Mouse (Mus musculus) G1E (cell line): ENCODE data around the gene Cacna1a. TPM values are rescaled to one million over a fixed set of nuclear protein-coding genes. Genes with fewer than 3 reads are reported as not detected.
A peak's percentile ranks its signal among the peaks of the same experiment; 100 is the strongest.

Source experiments
- ATAC-seq: 2 replicates; pipeline ENCODE4 v1.8.0; 2016; ENCODE audit warnings: mild to moderate bottlenecking; ENCODE audit not compliant: insufficient number of reproducible peaks, poor library complexity, low FRiP score, severe bottlenecking; ENCODE audit errors: extremely low read depth
- DNase-seq: peaks from one replicate; pipeline ENCODE4 v3.0.0; 2012; ENCODE audit warnings: low spot score
- H3K27me3 ChIP-seq: 2 replicates; pipeline ENCODE4 v1.6.1; 2012; ENCODE audit warnings: mild to moderate bottlenecking, low read length, inconsistent platforms; ENCODE audit not compliant: insufficient read depth
- H3K36me3 ChIP-seq: replicated peaks from 2 replicates; pipeline ENCODE3; 2012; ENCODE audit warnings: mild to moderate bottlenecking, inconsistent platforms
- H3K4me1 ChIP-seq: 2 replicates; pipeline ENCODE4 v1.6.1; 2012; ENCODE audit warnings: low read depth, low read length, inconsistent platforms, mixed read lengths; ENCODE audit not compliant: insufficient read depth
- H3K4me3 ChIP-seq: 2 replicates; pipeline ENCODE4 v1.5.1; 2012; ENCODE audit warnings: low read depth, mild to moderate bottlenecking, inconsistent platforms, low read length, moderate library complexity, mixed read lengths
- H3K9me3 ChIP-seq: replicated peaks from 2 replicates; pipeline ENCODE4 v1.6.1; 2012; ENCODE audit warnings: inconsistent platforms
- CTCF ChIP-seq: IDR thresholded peaks from 2 replicates; pipeline ENCODE4 v1.5.1; 2012; ENCODE audit warnings: low read depth, low read length, inconsistent platforms, mixed read lengths
- GATA1 ChIP-seq: IDR thresholded peaks from 2 replicates; pipeline ENCODE4 v1.6.1; 2012; ENCODE audit warnings: borderline replicate concordance, low read length, inconsistent platforms, mixed read lengths
- GATA2 ChIP-seq: IDR thresholded peaks from 2 replicates; pipeline ENCODE4 v1.6.1; 2012; ENCODE audit warnings: low read depth, low read length, inconsistent platforms, borderline replicate concordance
- POLR2AphosphoS5 ChIP-seq: IDR thresholded peaks from 2 replicates; pipeline ENCODE4 v1.6.1; 2012; ENCODE audit warnings: low read depth, low read length, inconsistent platforms; ENCODE audit not compliant: insufficient replicate concordance
- TAL1 ChIP-seq: conservative IDR thresholded peaks from 2 replicates; pipeline ENCODE4 v1.6.1; 2012; ENCODE audit warnings: low read depth, low read length, inconsistent platforms, mixed read lengths
- polyA plus RNA-seq: library from polyadenylated mRNA; stranded (reverse); fragments of >175 nt; gene quantifications from 2 replicates; pipeline ENCODE4 v1.2.3, GENCODE M21; 2012
- total RNA-seq, 2 experiments: library from RNA; stranded (forward) in 1 of 2; stranded (reverse) in 1 of 2; fragments of 200-1000 nt in 1 of 2; fragments of >200 nt in 1 of 2; fragmentation: Nextera tagmentation in 1 of 2; gene quantifications; 2 replicates each; pipeline ENCODE4 v1.2.3; 2014 to 2017

Cacna1a gene
- total and polyA plus RNA-seq, 3 experiments, result 0.23 to 31.7 (median 1.0) TPM

- no peaks in the 10 kb centered on the region for H3K9me3 ChIP-seq
- no peak for TF ChIP-seq CTCF
- TF ChIP-seq TAL1, result no peak
- no peak for TF ChIP-seq GATA2
- TF ChIP-seq POLR2AphosphoS5, result no peak
- TF ChIP-seq GATA1, result no peak
- DNase-seq, result peak; percentile 88
- peak overlapping the region; percentile 72 for H3K4me3 ChIP-seq
- peak; percentile 58 for ATAC-seq
- no peaks in the 10 kb centered on the region for H3K27me3 ChIP-seq
- H3K4me1 ChIP-seq, result peaks cover 58% of the 10 kb centered on the region
- H3K36me3 ChIP-seq, result peaks cover 11% of the 10 kb centered on the region
Measured at GRCm38 (mm10) chr8:84656641-84657126, 268.4 kb downstream of the Cacna1a start.

DNA sequence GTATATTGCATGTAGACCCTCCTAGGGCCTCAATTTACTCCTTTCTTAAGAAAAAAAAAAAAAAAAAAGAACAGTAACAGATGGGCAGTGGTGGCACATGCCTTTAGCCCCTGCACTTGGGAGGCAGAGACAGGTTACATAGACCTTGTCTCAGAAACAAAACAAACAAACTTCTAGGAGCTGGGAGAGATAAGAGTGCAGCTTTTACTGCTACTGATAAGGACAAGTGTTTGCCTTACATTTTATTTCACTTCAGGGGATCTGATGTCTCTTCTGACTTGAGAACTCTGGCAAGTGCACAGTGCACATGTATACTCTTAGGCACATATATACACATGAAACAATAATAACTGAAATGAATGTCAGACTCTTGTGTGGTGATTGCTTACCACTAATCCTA is 269.0 kb downstream of the Cacna1a start:
- peak; percentile 12; the same call in 1 of the 2 replicates for ATAC-seq
- Histone ChIP-seq H3K4me1 (peaks cover 58% of the 10 kb centered on the region), H3K27me3 (no peaks in the 10 kb centered on the region), H3K4me3 (peak overlapping the region; percentile 72), H3K9me3 (no peaks in the 10 kb centered on the region), H3K36me3 (peaks cover 16% of the 10 kb centered on the region)
- TF ChIP-seq POLR2AphosphoS5 (no peak), TAL1 (peak; percentile 37; the same call in 1 of the 2 replicates)
- DNase-seq, result no peak

- ATAC-seq, result no peak
- Histone ChIP-seq H3K4me3 (peak overlapping the region; percentile 15; the same call in 1 of the 2 replicates), H3K9me3 (no peaks in the 10 kb centered on the region), H3K36me3 (peaks cover 16% of the 10 kb centered on the region), H3K4me1 (peaks cover 58% of the 10 kb centered on the region), H3K27me3 (no peaks in the 10 kb centered on the region)
- no peak for TF ChIP-seq CTCF
- TF ChIP-seq GATA1, result no peak
- TF ChIP-seq GATA2, result no peak
- TF ChIP-seq POLR2AphosphoS5, result no peak
- TF ChIP-seq TAL1, result no peak
- no peak for DNase-seq
Measured at GRCm38 (mm10) chr8:84657680-84658079, 269.4 kb downstream of the Cacna1a start.

- no peak for TF ChIP-seq GATA2
- TF ChIP-seq TAL1, result no peak
- TF ChIP-seq CTCF, result no peak
- TF ChIP-seq GATA1, result no peak
- TF ChIP-seq POLR2AphosphoS5, result no peak; the same call in 1 of the 2 replicates
- no peak for DNase-seq
- peaks cover 16% of the 10 kb centered on the region for H3K36me3 ChIP-seq
- H3K4me3 ChIP-seq, result no peak overlapping the region
- no peaks in the 10 kb centered on the region for H3K9me3 ChIP-seq
- H3K4me1 ChIP-seq, result peaks cover 63% of the 10 kb centered on the region
- no peak for ATAC-seq
- no peaks in the 10 kb centered on the region for H3K27me3 ChIP-seq
Measured at GRCm38 (mm10) chr8:84658951-84659350, 270.7 kb downstream of the Cacna1a start.

GRCm38 (mm10) chr8:84659936-84660818 is 271.9 kb downstream of the Cacna1a start:
- peak overlapping the region; percentile 83 for H3K4me3 ChIP-seq
- peaks cover 59% of the 10 kb centered on the region for H3K4me1 ChIP-seq
- DNase-seq (peak; percentile 74), ATAC-seq (peak; percentile 31)
- TF ChIP-seq POLR2AphosphoS5 (0 out of 2 replicates have a peak, but pooled peaks have one; percentile 60), GATA1 (no peak)
- no peaks in the 10 kb centered on the region for H3K27me3 ChIP-seq
- peaks cover 16% of the 10 kb centered on the region for H3K36me3 ChIP-seq
- H3K9me3 ChIP-seq, result no peaks in the 10 kb centered on the region

GRCm38 (mm10) chr8:84660819-84661457 is 272.7 kb downstream of the Cacna1a start:
- peak overlapping the region; percentile 83 for H3K4me3 ChIP-seq
- H3K4me1 ChIP-seq, result peaks cover 59% of the 10 kb centered on the region
- DNase-seq (peak; percentile 40), ATAC-seq (no peak)
- no peaks in the 10 kb centered on the region for H3K9me3 ChIP-seq
- H3K27me3 ChIP-seq, result no peaks in the 10 kb centered on the region
- TF ChIP-seq CTCF (no peak), TAL1 (no peak), POLR2AphosphoS5 (no peak), GATA1 (no peak), GATA2 (no peak)
- peaks cover 16% of the 10 kb centered on the region for H3K36me3 ChIP-seq
